Mouse (Mus musculus): Measurements from ENCODE around the gene Zbtb45.

- TF ChIP-seq CTCF (conservative IDR thresholded peaks at IDR 0.05; ENCODE audit: low read length) (no peak), POU5F1 (IDR thresholded peaks at IDR 0.05; ENCODE audit: borderline replicate concordance, low read length) (no peak), NANOG (IDR thresholded peaks at IDR 0.05; ENCODE audit: borderline replicate concordance, low read length) (no peak)
These were observed 3.3 kb downstream of the Zbtb45 start for GRCm38 (mm10) chr7:13006531-13006930.

All from E14TG2a.4 (cell line).